Mouse (Mus musculus): ENCODE data around the gene Slc22a26. TPM values are rescaled to one million over a fixed set of nuclear protein-coding genes. Genes with fewer than 3 reads are reported as not detected.
"Not testable (repeated sequence)": the region's sequence is repeated elsewhere in the genome, so short reads cannot be mapped to it uniquely, and the experiment has no call there.

The Slc22a26 gene
- not detected for total RNA-seq (2021)

DNA sequence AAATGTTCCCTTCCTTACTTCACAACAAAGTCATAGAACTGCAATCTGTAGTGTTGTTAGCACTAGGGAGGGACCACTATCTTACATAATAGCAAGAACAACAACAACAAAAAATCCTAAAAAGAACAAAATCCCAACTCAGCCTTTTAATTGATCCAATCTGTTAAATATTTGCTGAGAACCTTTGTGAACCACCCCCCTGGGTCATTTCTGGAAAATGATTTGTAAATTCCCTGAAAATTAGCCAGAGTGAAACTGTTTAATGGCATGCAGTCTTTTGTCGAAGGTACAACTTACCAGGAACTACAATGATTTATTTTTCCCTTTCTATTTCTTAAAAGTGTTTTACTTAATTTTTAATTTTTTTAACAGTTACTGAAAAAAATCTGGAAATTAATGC, at the start of gene Slc22a26:
Slc22a26 (minus strand) TSS at position 97 of the 400 bp plus-strand sequence.
- no peak for DNase-seq
- intact Hi-C loops (cut with DNase I): no loop called here

DNA sequence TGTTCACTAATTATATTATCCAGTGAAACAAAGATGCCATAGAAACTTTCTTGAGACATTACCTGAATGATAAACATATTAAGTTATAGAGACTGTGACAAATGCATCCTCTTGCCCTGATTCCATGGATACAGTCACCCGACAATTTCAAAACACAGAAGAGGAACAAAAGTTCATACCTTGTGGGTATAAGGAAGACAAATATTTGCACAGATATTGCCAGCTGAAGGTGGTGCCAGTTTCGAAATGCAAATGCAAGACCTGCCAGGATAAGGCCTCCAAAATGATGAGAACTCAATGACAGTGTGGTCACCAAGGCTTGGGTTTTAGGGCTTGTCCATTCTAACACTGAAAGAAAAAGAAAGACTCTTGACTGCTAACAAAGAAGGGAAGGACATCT, 27.4 kb upstream of the Slc22a26 start:
- DNase-seq: no peak
- intact Hi-C loops (cut with DNase I): no loop called here

DNA sequence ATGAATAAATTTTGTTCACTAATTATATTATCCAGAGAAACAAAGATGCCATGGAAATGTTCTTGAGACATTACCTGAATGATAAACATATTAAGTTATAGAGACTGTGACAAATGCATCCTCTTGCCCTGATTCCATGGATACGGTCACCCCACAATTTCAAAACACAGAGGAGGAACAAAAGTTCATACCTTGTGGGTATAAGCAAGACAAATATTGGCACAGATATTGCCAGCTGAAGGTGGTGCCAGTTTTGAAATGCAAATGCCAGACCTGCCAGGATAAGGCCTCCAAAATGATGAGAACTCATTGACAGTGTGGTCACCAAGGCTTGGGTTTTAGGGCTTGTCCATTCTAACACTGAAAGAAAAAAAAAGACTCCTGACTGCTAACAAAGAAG, 11.9 kb downstream of the Slc22a26 start:
- intact Hi-C loops (cut with DNase I): no loop called here
- DNase-seq: no peak

DNA sequence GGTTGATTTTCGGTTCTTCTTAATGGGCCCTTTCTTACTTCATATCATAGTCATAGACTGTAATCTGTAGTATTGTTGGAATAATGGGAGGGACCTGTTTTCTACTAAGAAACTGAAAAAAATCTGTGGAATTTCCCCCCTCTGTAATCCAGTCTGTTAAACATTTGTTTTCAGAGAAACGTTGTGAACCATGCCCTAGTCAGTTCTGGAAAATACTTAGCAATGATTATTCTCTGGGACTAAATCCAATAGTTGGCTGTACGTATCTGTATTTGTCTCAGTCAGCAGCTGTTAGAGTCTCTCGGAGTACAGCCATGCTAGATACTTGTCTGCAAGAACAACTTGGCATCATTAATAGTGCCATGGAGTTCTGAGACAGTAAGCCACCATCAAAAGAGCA, 27.2 kb downstream of the Slc22a26 start:
- no peak for DNase-seq
- intact Hi-C loops (cut with DNase I): no loop called here

DNA sequence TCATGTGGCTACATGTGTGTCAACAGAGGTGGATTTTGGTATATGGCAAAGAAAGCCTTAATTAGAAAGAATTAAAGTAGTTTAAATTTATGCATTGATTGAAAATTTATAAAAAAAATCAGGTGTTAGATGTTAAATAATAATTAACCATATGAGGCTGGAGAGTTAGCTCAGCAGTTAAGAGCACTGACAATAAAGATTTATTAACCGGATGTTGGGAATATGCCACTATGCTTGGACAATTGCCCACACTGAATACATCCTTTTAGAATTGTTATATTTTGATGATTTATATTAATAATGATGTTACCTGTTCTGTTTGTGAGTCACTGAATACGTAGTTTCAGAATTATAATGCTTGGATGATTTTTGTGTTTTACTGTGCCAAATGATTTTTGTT, 36.3 kb downstream of the Slc22a26 start:
- intact Hi-C loops (cut with DNase I): no loop called here

DNA sequence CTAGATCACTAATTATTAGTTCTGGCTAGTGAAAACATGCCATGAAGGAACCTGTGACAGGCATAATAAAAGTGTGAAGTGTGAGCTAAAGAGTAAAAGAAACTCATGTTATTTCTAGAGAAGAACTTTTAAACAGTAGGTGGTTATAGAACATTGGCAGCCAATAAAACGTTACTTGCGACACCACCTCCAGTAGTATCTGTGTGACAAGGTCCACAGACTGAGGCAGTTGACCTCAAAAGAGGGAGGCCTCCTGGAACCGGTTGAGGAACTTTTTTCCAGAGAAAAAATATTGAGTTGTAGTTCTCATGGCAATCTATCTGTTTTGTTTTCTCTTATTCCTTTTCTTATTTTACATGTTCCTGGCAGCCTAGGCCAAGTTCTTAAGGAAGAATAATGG, 36.9 kb downstream of the Slc22a26 start:
- no peak for DNase-seq
- intact Hi-C loops (cut with DNase I): no loop called here

More for the DNA sequence above, 36.3 kb downstream of the Slc22a26 start:
- no peak for DNase-seq

DNA sequence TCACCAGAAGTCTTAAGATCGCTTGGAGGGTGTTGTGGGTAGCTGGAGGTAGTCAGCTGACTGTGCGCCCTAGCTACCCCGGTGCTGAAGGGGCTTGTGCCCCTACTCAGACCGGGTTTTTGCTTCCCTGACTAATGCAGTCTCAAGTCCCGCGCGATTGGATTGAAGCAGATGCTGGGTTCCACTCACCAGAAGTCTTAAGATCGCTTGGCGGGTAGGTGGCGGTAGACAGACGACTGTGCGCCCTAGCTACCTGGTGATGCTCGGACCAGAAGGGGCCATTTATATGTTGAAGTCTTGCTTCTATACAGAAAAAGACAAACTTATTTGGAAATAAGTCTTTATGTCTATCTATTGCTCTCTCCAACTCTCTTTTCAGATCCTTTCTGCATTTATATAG, 49.1 kb downstream of the Slc22a26 start:
- intact Hi-C loops (cut with DNase I); DNase-seq: not testable (repeated sequence)

Other genes starting within 250 kb of the Slc22a26 start
- gene Pla2g16, start 245.2 kb downstream of the Slc22a26 start, total RNA-seq (2021): 100 to 1,000 TPM; 118 to 137 TPM
- under 1 TPM in 1 of 2 experiments, not detected in 1; 0.78 TPM for gene Lgals12, start 195.5 kb downstream of the Slc22a26 start, total RNA-seq (2021)
- not detected for gene Hrasls5, start 190.1 kb downstream of the Slc22a26 start, total RNA-seq (2021)
- not detected for gene Slc22a19, start 91.4 kb downstream of the Slc22a26 start, total RNA-seq (2021)
- not detected for gene Slc22a27, start 163.4 kb upstream of the Slc22a26 start, total RNA-seq (2021)